Mouse (Mus musculus) embryonic facial prominence, embryonic 15.5 days (tissue): ENCODE measurements around the gene Olfr572. TPM values are rescaled to one million over a fixed set of nuclear protein-coding genes. Genes with fewer than 3 reads are reported as not detected.

Experiments
- ATAC-seq: fragments of 200-750 bp; cut with Nextera tagmentation; 2 replicates; pipeline ENCODE4 v1.8.0; 2017; ENCODE audit warnings: low read depth, moderate TSS enrichment; ENCODE audit not compliant: insufficient number of reproducible peaks, low FRiP score, low TSS enrichment
- H3K27ac ChIP-seq: fragments of 300-500 bp; sonication (generic); replicated peaks from 2 replicates; pipeline ENCODE4 v1.5.1; 2015; ENCODE audit warnings: mild to moderate bottlenecking, inconsistent platforms
- H3K27me3 ChIP-seq: fragments of 300-500 bp; sonication (generic); 2 replicates; pipeline ENCODE4 v1.6.1; 2015; ENCODE audit warnings: inconsistent platforms
- H3K36me3 ChIP-seq: fragments of 300-500 bp; sonication (generic); 2 replicates; pipeline ENCODE4 v1.6.1; 2015; ENCODE audit warnings: mild to moderate bottlenecking, inconsistent platforms
- H3K4me1 ChIP-seq: fragments of 300-500 bp; sonication (generic); 2 replicates; pipeline ENCODE4 v1.6.1; 2015; ENCODE audit warnings: inconsistent platforms
- H3K4me2 ChIP-seq: fragments of 300-500 bp; sonication (generic); replicated peaks from 2 replicates; pipeline ENCODE4 v1.6.1; 2015; ENCODE audit warnings: mild to moderate bottlenecking, inconsistent platforms
- H3K4me3 ChIP-seq: fragments of 300-500 bp; sonication (generic); replicated peaks from 2 replicates; pipeline ENCODE4 v1.5.1; 2015; ENCODE audit warnings: mild to moderate bottlenecking, inconsistent platforms
- H3K9ac ChIP-seq: fragments of 300-500 bp; sonication (generic); 2 replicates; pipeline ENCODE4 v1.6.1; 2015; ENCODE audit warnings: inconsistent platforms
- H3K9me3 ChIP-seq: fragments of 300-500 bp; sonication (generic); replicated peaks from 2 replicates; pipeline ENCODE4 v1.6.1; 2016; ENCODE audit warnings: inconsistent platforms
- WGBS: fragments of 180-500 bp; shearing (Covaris S2); methylation state at CpG from one replicate; pipeline ENCODE4 v1.1.7; 2015; 5-methylcytosine and 5-hydroxymethylcytosine counted together
- polyA plus RNA-seq: library from polyadenylated mRNA; unstranded; fragments of >200 nt; fragmentation: Nextera tagmentation; extraction: Ambion mirVana; gene quantifications from 2 replicates; pipeline ENCODE4 v1.2.1, GENCODE M21; 2015

Olfr572 gene
- polyA plus RNA-seq = not detected in 2 replicates

DNA sequence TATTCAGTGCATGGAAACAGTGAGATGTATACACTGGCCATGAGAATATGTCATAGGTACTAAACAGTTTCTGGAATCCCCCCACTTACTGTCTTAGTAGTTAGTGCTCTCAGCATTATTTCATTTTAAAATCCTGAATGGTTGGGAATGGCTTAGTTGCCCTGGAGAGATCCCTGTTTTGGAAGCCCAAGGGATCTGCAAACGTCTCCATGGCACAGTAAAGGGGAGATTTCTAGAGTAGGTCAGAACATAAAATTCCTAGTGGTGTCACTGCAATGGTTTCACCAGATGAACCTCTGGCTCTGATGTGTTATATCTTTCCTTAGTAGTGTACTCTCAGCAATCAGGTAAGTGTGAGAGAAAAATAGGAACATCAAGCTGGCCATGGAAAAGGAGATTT, at the start of gene Olfr572:
Gene Olfr572, plus strand, starts transcription at position 301 of the 400 bp plus-strand sequence.
- H3K36me3 ChIP-seq = no peaks in the 10 kb centered on the region
- no peak within 1 kb of the TSS for H3K4me3 ChIP-seq
- no peaks in the 10 kb centered on the region for H3K9me3 ChIP-seq
- no peak within 1 kb of the TSS for H3K9ac ChIP-seq
- 45% methylated on average over 1 of the region's 1 CpGs for WGBS
- H3K4me2 ChIP-seq = no peak within 1 kb of the TSS
- no peaks in the 10 kb centered on the region for H3K4me1 ChIP-seq
- no peak within 1 kb of the TSS for H3K27ac ChIP-seq
- H3K27me3 ChIP-seq = no peaks in the 10 kb centered on the region
- ATAC-seq = no peak

DNA sequence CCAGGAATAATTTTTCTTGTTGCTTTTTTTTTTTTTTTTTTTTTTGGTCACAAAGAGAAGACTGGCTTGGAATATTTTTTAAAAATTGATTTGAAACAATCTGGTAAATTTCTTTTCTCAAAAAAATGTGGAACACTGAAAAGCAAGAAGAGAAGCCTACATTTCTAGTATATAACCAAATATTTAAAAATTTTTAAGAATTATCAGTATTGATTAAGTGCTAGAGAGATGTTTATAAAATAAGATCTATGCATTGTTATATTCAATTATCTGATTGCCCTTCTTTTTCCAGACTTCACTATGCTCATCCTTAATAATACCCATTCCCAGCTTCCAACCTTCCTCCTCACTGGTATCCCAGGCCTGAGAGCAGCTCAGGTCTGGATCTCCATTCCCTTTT, 47.4 kb upstream of the Olfr572 start, which contains the start of gene Olfr568:
Gene Olfr568, plus strand, starts transcription at position 301 of the 400 bp plus-strand sequence.
- no peaks in the 10 kb centered on the region for H3K36me3 ChIP-seq

DNA sequence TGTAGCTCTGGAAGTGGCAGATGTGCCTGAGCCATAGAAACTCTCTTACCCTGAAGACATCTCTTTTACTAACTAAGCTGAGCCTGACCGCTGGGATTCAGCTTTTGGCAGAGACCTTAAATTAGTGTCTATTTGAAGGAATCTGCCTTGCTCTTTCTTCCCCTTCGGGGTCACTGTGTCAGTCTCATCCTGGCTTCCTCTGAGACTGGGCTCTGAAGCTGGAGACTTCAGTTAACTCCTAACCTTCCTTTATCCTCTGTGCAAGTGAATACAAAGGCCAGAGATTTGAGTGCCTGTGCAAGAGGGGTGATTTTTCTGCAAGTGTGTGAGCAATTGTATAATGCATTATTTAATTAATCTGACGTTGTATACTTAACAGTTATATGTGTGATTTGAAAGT, 33.4 kb upstream of the Olfr572 start, which contains the start of gene Olfr569:
Gene Olfr569, minus strand, starts transcription at position 101 of the 400 bp plus-strand sequence.
- Histone ChIP-seq H3K4me1 (no peaks in the 10 kb centered on the region), H3K9me3 (no peaks in the 10 kb centered on the region), H3K27me3 (no peaks in the 10 kb centered on the region), H3K4me3 (no peak within 1 kb of the TSS), H3K9ac (no peak within 1 kb of the TSS), H3K4me2 (no peak within 1 kb of the TSS), H3K36me3 (no peaks in the 10 kb centered on the region), H3K27ac (no peak within 1 kb of the TSS)
- WGBS = 54% methylated on average over 3 of the region's 3 CpGs
- no peak for ATAC-seq

More for the DNA sequence above, 47.4 kb upstream of the Olfr572 start, which contains the start of gene Olfr568:
- Histone ChIP-seq H3K9ac (no peak within 1 kb of the TSS), H3K4me2 (no peak within 1 kb of the TSS), H3K4me1 (no peaks in the 10 kb centered on the region), H3K9me3 (no peaks in the 10 kb centered on the region), H3K4me3 (no peak within 1 kb of the TSS), H3K27me3 (no peaks in the 10 kb centered on the region), H3K27ac (no peak within 1 kb of the TSS)
- no peak for ATAC-seq

DNA sequence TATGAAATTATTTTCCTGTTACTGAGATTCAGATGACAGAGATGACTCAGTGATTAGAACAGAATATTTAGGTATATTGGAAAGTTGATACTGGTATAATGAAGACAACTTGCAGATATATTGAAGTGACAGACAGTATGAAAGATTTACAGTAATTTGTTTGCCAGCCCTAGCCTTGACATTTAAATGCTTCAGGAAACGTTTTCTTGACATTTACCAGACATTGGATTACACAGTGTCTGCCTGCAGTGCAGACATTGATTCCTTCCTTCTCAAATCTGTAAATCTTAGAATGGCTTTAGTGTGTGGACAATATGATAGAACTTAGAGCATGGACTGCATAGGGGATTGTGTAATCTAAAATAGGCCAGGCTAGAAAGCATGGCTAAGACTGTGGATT, 8.9 kb upstream of the Olfr572 start:
- Histone ChIP-seq H3K4me3 (no peak overlapping the region), H3K4me1 (no peaks in the 10 kb centered on the region), H3K9me3 (no peaks in the 10 kb centered on the region), H3K27me3 (no peaks in the 10 kb centered on the region), H3K27ac (no peak overlapping the region), H3K4me2 (no peak overlapping the region), H3K9ac (no peak overlapping the region), H3K36me3 (no peaks in the 10 kb centered on the region)
- no peak for ATAC-seq
- 24% methylated on average over 1 of the region's 1 CpGs for WGBS

DNA sequence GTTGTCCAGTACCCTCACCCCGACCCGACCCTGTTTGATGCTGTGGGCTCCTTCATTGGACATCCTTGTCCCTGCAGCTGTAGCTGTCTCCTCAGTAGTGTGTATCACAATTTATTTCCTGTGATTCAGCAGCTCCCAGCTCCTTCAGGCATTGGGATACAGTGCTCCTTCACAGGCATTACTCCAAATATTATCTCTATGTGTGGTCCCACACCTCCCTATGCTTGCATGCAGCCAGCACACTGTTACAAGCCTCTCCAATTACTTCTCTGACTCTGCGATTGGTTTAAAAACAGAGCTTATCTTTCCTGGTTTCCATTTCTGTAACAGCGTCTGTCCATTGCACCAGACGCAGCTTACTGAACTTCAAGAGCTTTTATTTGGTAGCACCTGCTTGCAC, 7.8 kb upstream of the Olfr572 start:
- H3K4me1 ChIP-seq = no peaks in the 10 kb centered on the region
- no peak overlapping the region for H3K4me3 ChIP-seq
- H3K9ac ChIP-seq = no peak overlapping the region
- H3K36me3 ChIP-seq = no peaks in the 10 kb centered on the region
- no peaks in the 10 kb centered on the region for H3K27me3 ChIP-seq
- H3K27ac ChIP-seq = no peak overlapping the region
- no peaks in the 10 kb centered on the region for H3K9me3 ChIP-seq
- H3K4me2 ChIP-seq = no peak overlapping the region
- WGBS = 56% methylated on average over 5 of the region's 5 CpGs
- ATAC-seq = no peak

DNA sequence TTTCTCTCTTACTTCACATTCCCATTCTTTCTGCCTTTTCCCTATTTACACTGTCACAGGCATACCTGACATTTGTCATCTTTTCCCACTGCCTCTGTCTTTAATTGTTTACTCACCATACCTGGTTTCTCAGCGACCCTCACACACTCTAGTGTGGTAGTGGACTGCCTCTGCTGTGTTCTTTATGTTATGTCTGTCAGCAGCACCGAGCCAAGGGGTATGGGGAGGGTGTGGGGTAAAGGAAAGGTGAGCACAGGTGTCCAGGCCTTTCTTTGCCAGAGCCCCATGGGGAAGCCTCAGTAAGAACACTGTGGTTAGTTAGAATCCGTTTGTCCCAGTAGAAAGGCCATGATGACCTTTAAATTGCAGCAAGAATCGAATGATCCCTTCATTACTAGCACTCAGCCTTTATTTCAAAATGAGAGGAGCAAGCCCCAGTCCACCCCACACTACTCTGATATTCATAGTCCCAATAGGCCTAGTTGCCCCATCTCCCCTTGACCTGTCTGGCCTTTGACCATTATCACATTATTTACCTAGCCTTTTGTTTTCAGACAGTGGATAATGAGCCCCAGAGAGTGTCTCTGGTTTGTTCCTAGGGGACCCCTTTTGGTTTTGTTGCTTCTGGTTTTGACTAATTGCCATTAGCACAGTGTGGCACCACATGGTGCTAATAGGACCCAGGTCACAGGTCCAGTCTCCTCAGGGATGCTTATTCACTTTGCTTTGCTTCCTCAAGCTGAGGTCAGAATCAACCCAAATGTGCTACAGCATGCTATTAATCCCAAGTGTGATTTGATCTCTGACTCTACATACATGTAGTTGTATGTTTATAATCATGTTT, 7.0 kb upstream of the Olfr572 start, which contains the start of gene Olfr571:
Gene Olfr571, minus strand, starts transcription at position 505 of the 844 bp plus-strand sequence.
- Histone ChIP-seq H3K4me1 (no peaks in the 10 kb centered on the region), H3K36me3 (no peaks in the 10 kb centered on the region), H3K9me3 (no peaks in the 10 kb centered on the region), H3K27me3 (no peaks in the 10 kb centered on the region), H3K4me2 (no peak within 1 kb of the TSS), H3K9ac (no peak within 1 kb of the TSS), H3K27ac (no peak within 1 kb of the TSS), H3K4me3 (no peak within 1 kb of the TSS)
- 57% methylated on average over 4 of the region's 4 CpGs for WGBS
- no peak for ATAC-seq

DNA sequence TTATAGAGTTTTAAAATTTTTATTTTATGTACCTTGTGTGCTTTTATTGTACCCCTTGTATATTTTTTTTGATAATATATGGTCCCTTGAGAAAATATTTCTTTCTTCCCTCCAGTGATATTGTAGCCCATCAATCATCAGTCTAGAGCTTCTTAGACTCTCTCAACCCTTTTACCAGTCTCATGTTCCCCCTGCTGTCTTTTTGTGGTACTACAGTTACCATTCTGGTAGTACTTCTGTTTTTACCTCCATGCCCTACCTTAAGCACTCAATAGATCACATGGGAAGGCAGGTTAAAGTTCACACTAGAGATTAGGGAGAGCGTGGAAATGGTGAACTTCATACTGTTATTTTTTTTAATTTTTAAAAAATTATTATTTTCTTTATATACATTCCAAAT, 4.6 kb upstream of the Olfr572 start:
- H3K4me1 ChIP-seq = no peaks in the 10 kb centered on the region
- no peak overlapping the region for H3K4me2 ChIP-seq
- no peak overlapping the region for H3K4me3 ChIP-seq
- H3K9me3 ChIP-seq = no peaks in the 10 kb centered on the region
- H3K27me3 ChIP-seq = no peaks in the 10 kb centered on the region
- 19% methylated on average over 1 of the region's 1 CpGs for WGBS
- no peak for ATAC-seq
- H3K36me3 ChIP-seq = no peaks in the 10 kb centered on the region
- H3K27ac ChIP-seq = no peak overlapping the region
- H3K9ac ChIP-seq = no peak overlapping the region

DNA sequence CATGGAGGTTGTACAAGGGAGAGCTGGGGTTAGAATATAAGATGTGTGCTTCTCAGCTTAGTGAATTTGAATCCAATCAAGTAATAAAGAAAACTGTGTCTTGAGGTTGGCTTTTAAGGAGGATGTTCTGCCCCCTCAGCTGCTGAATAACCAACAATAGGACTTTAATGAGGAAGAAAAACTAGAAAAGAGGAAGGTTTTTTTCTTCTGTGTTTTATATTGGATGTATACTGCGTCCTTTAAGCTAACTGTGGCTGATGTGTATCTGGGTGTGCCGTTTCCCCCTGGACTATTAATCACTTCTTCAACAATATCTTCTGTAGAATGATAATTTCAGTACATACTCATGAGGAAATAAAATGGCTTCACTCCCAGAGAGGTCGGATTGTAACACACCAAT, 2.9 kb downstream of the Olfr572 start:
- no peak overlapping the region for H3K9ac ChIP-seq
- no peak overlapping the region for H3K4me2 ChIP-seq
- no peak overlapping the region for H3K27ac ChIP-seq
- H3K36me3 ChIP-seq = no peaks in the 10 kb centered on the region
- H3K27me3 ChIP-seq = no peaks in the 10 kb centered on the region
- no peak for ATAC-seq
- no peaks in the 10 kb centered on the region for H3K4me1 ChIP-seq
- no peak overlapping the region for H3K4me3 ChIP-seq
- 66% methylated on average over 3 of the region's 3 CpGs for WGBS
- H3K9me3 ChIP-seq = no peaks in the 10 kb centered on the region

DNA sequence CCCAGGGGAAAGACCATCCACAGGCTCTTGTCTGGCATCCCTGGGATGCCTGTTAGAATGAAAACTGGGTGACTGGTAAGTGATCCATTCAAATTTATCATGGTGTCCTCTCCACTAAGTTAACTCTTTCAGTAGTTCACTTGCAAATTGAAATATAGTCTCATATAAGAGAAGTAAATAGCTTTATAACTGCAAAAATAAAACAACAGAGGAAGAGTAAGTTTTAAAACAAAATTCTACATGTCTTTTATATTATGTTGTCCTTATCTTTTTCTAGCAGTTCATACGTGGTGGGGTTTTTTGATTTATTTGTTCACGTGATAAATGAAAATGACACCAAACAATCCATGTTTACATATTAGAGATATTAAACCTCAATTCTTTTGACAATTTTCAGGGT, 18.3 kb downstream of the Olfr572 start, which contains the start of gene Olfr573-ps1:
Gene Olfr573-ps1, minus strand, starts transcription at position 101 of the 400 bp plus-strand sequence.
- H3K27me3 ChIP-seq = no peaks in the 10 kb centered on the region
- H3K27ac ChIP-seq = no peak within 1 kb of the TSS
- H3K4me1 ChIP-seq = no peaks in the 10 kb centered on the region
- no peaks in the 10 kb centered on the region for H3K9me3 ChIP-seq
- H3K36me3 ChIP-seq = no peaks in the 10 kb centered on the region
- H3K4me2 ChIP-seq = no peak within 1 kb of the TSS
- no peak within 1 kb of the TSS for H3K9ac ChIP-seq
- H3K4me3 ChIP-seq = no peak within 1 kb of the TSS
- WGBS = 84% methylated on average over 2 of the region's 2 CpGs
- no peak for ATAC-seq

DNA sequence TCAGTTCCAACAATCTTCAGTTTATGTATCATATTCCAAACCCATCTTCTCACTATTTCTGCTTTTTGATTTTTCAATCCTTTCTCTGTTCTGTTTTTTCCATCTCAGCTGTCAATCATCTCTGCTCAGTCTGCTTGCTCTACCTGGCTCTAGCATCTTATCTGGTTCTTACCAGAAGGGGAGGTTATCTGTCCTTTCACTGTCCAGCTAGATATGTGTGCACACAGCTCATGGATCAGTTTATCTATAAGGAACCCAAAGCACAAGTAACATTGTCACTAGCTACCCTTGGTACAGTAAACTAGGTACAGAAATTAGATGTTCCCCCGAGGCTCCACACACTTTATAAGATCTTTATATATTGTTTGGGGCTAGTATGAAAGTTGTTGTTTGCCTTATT, 19.2 kb downstream of the Olfr572 start:
- Histone ChIP-seq H3K27me3 (no peaks in the 10 kb centered on the region), H3K9ac (no peak overlapping the region), H3K4me2 (no peak overlapping the region), H3K9me3 (no peaks in the 10 kb centered on the region), H3K36me3 (no peaks in the 10 kb centered on the region), H3K4me3 (no peak overlapping the region), H3K27ac (no peak overlapping the region), H3K4me1 (no peaks in the 10 kb centered on the region)
- ATAC-seq = no peak
- 86% methylated on average over 1 of the region's 1 CpGs for WGBS

DNA sequence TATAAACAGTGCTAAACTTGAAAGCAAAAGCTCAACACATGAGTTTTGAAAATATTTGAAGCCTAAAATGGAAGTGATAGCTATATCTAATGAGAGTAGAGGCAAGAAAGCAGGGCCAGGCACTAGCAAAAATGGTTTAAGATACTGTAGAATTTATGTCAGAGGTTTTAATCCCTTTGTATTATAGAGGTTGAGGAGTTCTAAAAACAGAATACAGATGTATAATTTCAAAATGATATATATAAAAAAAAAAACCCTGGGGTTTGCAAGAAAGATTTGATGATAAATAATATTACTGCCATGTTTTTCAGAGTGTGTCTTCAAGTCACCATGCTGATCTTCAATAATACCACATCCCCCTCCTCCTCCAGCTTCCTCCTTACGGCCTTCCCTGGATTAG, 24.0 kb downstream of the Olfr572 start, which contains the start of gene Olfr574:
Gene Olfr574, plus strand, starts transcription at position 301 of the 400 bp plus-strand sequence.
- no peaks in the 10 kb centered on the region for H3K27me3 ChIP-seq
- no peak for ATAC-seq
- H3K36me3 ChIP-seq = no peaks in the 10 kb centered on the region
- H3K4me2 ChIP-seq = no peak within 1 kb of the TSS
- no peak within 1 kb of the TSS for H3K9ac ChIP-seq
- whole genome bisulfite sequencing = 89% methylated on average over 1 of the region's 1 CpGs
- H3K4me1 ChIP-seq = no peaks in the 10 kb centered on the region
- no peaks in the 10 kb centered on the region for H3K9me3 ChIP-seq
- no peak within 1 kb of the TSS for H3K4me3 ChIP-seq
- no peak within 1 kb of the TSS for H3K27ac ChIP-seq
